Mouse (Mus musculus): ENCODE results near the gene Usp30. TPM values are rescaled to one million over a fixed set of nuclear protein-coding genes. Genes with fewer than 3 reads are reported as not detected.
A peak's percentile ranks its signal among the peaks of the same experiment; 100 is the strongest.

The Usp30 gene
- polyA plus RNA-seq, 1 experiment: 12.2 TPM

- TF ChIP-seq POLR2A (IDR thresholded peaks at IDR 0.05; ENCODE audit: low read depth, low read length): no peak
- TF ChIP-seq CTCF (IDR thresholded peaks at IDR 0.05; ENCODE audit: borderline replicate concordance, insufficient read depth, low read length): no peak
- Histone ChIP-seq H3K4me1 (ENCODE audit: control insufficient read depth, insufficient read depth, low read length) (no peaks in the 10 kb centered on the region), H3K4me3 (ENCODE audit: insufficient read depth, low read length) (no peak overlapping the region), H3K27ac (ENCODE audit: insufficient read depth, low read length) (no peak overlapping the region)
Measured at GRCm38 (mm10) chr5:114116586-114116985, 51.3 kb downstream of the Usp30 start.

DNA sequence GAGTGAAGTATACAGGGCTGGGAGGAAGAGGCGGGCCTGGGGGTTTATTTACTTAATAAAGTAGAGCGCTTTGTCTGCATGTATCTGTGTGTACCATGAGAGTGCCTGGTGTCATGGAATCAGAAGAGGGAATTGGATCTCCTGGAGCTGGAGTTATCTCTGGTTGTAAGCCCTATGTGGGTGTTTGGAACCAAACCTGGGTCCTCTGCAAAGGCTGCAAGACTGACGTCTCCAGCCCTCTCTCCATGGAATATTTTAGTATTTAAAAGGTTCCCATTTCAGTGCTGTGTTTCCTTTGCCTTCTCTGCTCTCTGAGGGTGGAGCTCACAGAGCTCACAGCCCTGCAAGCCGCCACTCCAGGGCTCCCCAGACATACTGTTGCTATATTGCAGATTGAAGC is 54.5 kb downstream of the Usp30 start:
- Histone ChIP-seq H3K4me3 (ENCODE audit: insufficient read depth, low read length) (no peak overlapping the region), H3K27ac (ENCODE audit: insufficient read depth, low read length) (no peak overlapping the region), H3K4me1 (ENCODE audit: control insufficient read depth, insufficient read depth, low read length) (no peaks in the 10 kb centered on the region)
- TF ChIP-seq CTCF (IDR thresholded peaks at IDR 0.05; ENCODE audit: borderline replicate concordance, insufficient read depth, low read length) (no peak), POLR2A (IDR thresholded peaks at IDR 0.05; ENCODE audit: low read depth, low read length) (no peak)

GRCm38 (mm10) chr5:114126008-114126407 is 60.7 kb downstream of the Usp30 start:
- H3K4me1 ChIP-seq (ENCODE audit: control insufficient read depth, insufficient read depth, low read length): no peaks in the 10 kb centered on the region
- TF ChIP-seq POLR2A (IDR thresholded peaks at IDR 0.05; ENCODE audit: low read depth, low read length) (no peak), CTCF (IDR thresholded peaks at IDR 0.05; ENCODE audit: borderline replicate concordance, insufficient read depth, low read length) (no peak)

GRCm38 (mm10) chr5:114126499-114127244 is 61.4 kb downstream of the Usp30 start:
- H3K4me3 ChIP-seq (ENCODE audit: insufficient read depth, low read length): no peak overlapping the region
- H3K4me1 ChIP-seq (ENCODE audit: control insufficient read depth, insufficient read depth, low read length): no peaks in the 10 kb centered on the region
- TF ChIP-seq CTCF (IDR thresholded peaks at IDR 0.05; ENCODE audit: borderline replicate concordance, insufficient read depth, low read length) (no peak), POLR2A (IDR thresholded peaks at IDR 0.05; ENCODE audit: low read depth, low read length) (no peak)
- H3K27ac ChIP-seq (ENCODE audit: insufficient read depth, low read length): peak overlapping the region; percentile 80; the same call in 1 of the 2 replicates

More at GRCm38 (mm10) chr5:114126008-114126407, 60.7 kb downstream of the Usp30 start:
- Histone ChIP-seq H3K4me3 (ENCODE audit: insufficient read depth, low read length) (no peak overlapping the region), H3K27ac (ENCODE audit: insufficient read depth, low read length) (no peak overlapping the region)

DNA sequence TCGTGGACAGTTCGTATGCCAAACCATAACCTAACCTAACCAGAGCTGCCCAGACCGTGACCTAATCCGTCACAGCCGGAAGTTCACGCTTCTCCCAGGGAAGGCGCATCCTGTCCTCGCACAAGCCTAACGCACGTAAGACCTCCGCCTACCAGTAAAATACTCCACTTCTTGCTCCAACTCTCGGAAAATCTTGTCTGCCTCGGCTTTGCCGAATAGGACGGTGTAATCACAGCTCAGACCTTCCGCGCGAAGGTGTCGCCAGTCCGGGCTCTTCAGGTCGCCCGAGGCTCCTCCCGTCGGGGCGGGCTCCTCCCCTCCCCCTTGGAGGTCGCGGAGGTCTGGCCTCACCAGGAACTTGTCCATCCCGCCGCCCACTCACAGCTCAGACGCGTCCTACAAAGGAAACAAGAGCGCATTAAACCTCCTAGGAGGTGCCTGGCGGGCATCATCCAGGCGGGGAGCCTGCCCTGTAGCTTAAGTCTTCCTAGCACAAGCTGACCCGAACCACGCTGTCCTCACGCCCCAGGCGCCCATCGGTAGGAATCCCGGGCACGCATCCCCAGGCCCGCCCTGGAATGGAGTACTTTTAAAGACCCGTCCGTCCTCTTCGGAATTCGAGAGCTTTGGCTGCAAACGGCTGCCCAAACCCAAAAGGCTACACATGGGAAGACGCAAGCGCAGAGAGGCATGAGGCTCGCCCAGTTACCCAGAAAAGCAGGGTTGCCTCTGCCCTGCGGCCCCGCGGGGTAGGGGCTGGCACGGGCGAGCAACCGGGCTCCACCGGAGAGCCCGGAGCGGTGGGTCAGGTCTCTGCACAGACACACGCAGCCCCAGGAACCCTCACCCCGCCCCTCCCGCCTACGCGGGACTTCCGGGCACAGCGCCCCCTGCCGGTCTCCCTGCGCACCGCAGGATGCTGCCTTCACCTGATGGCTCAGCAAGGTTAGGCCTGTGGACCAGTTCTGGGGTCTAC is 62.4 kb downstream of the Usp30 start, which contains the start of gene Alkbh2:
TSS of gene Alkbh2 (minus strand) at position 845 of the 976 bp plus-strand sequence.
- TF ChIP-seq CTCF (IDR thresholded peaks at IDR 0.05; ENCODE audit: borderline replicate concordance, insufficient read depth, low read length) (peak; percentile 95), POLR2A (IDR thresholded peaks at IDR 0.05; ENCODE audit: low read depth, low read length) (peak; percentile 66)
- H3K4me3 ChIP-seq (ENCODE audit: insufficient read depth, low read length): peak within 1 kb of the TSS; percentile 52

GRCm38 (mm10) chr5:114129550-114130210 is 64.4 kb downstream of the Usp30 start:
- Histone ChIP-seq H3K4me3 (ENCODE audit: insufficient read depth, low read length) (peak overlapping the region; percentile 63), H3K27ac (ENCODE audit: insufficient read depth, low read length) (no peak overlapping the region), H3K4me1 (ENCODE audit: control insufficient read depth, insufficient read depth, low read length) (peaks cover 2% of the 10 kb centered on the region; the same call in 1 of the 2 replicates)
- TF ChIP-seq CTCF (IDR thresholded peaks at IDR 0.05; ENCODE audit: borderline replicate concordance, insufficient read depth, low read length) (no peak), POLR2A (IDR thresholded peaks at IDR 0.05; ENCODE audit: low read depth, low read length) (no peak)

More for the DNA sequence above, 62.4 kb downstream of the Usp30 start, which contains the start of gene Alkbh2:
- Histone ChIP-seq H3K27ac (ENCODE audit: insufficient read depth, low read length) (peak within 1 kb of the TSS; percentile 80), H3K4me1 (ENCODE audit: control insufficient read depth, insufficient read depth, low read length) (no peaks in the 10 kb centered on the region)

DNA sequence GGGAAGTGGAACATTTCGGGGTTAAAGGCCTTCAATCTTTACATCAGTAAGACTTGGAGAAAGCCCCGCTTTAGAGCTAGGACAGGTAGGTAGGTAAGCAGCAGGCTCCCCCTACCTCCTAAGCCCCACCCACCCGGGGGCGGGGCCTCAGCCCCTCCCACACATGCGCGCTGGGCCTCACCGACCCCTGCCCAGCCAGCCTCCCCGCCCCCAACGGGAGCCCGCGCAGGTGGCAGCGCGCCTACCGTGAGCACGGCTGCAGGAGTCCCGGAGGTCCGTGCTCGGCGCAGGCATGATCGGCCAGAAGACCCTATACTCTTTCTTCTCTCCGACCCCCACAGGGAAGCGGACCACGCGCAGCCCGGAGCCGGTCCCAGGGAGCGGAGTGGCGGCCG is 64.9 kb downstream of the Usp30 start, which contains the start of gene Ung:
TSS of gene Ung (plus strand) at position 176 of the 395 bp plus-strand sequence.
- Histone ChIP-seq H3K4me1 (ENCODE audit: control insufficient read depth, insufficient read depth, low read length) (peaks cover 2% of the 10 kb centered on the region; the same call in 1 of the 2 replicates), H3K4me3 (ENCODE audit: insufficient read depth, low read length) (peak within 1 kb of the TSS; percentile 63), H3K27ac (ENCODE audit: insufficient read depth, low read length) (no peak within 1 kb of the TSS)
- TF ChIP-seq POLR2A (IDR thresholded peaks at IDR 0.05; ENCODE audit: low read depth, low read length): no peak
- TF ChIP-seq CTCF (IDR thresholded peaks at IDR 0.05; ENCODE audit: borderline replicate concordance, insufficient read depth, low read length): no peak

DNA sequence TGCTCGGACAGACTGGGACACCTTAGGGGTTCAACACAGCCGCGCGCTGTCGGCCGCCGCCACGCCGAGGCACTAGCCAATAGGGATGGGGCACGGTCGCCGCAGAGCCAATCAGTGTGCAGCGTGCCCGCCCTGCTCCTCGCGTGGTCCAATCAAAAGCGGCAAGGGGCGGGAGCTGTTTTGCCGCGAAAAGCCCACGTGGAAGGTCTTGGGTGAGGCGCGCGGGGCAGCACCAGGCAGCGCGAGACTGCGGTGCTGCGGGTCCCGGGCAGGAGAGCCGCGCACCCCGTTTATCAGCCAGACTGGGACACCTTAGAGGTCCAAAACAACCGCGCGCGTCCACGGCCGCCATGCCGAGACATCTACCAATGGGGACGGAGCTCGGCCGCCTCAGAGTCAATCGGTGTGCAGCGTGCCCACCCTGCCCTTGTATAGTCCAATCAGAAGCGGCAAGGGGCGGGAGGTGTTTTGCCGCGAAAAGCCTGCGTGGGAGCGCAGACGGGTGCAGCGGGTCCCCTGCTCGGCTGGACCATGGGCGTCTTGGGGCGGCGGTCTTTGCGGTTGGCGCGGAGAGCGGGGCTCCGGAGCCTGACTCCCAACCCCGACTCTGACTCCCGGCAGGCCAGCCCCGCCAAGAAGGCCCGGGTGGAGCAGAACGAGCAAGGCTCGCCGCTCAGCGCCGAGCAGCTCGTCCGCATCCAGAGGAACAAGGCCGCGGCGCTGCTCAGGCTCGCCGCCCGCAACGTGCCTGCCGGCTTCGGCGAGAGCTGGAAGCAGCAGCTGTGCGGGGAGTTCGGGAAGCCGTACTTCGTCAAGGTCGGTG is 65.6 kb downstream of the Usp30 start:
- no peak overlapping the region for H3K27ac ChIP-seq (ENCODE audit: insufficient read depth, low read length)
- peaks cover 2% of the 10 kb centered on the region; the same call in 1 of the 2 replicates for H3K4me1 ChIP-seq (ENCODE audit: control insufficient read depth, insufficient read depth, low read length)
- TF ChIP-seq POLR2A (IDR thresholded peaks at IDR 0.05; ENCODE audit: low read depth, low read length): no peak
- TF ChIP-seq CTCF (IDR thresholded peaks at IDR 0.05; ENCODE audit: borderline replicate concordance, insufficient read depth, low read length): no peak
- peak overlapping the region; percentile 63 for H3K4me3 ChIP-seq (ENCODE audit: insufficient read depth, low read length)
